Mouse (Mus musculus): ENCODE data around the gene Galnt10. TPM values are rescaled to one million over a fixed set of nuclear protein-coding genes. Genes with fewer than 3 reads are reported as not detected.

The Galnt10 gene
- total and polyA plus RNA-seq, 3 experiments: 0.07 to 0.85 TPM; not detected in 1

DNA sequence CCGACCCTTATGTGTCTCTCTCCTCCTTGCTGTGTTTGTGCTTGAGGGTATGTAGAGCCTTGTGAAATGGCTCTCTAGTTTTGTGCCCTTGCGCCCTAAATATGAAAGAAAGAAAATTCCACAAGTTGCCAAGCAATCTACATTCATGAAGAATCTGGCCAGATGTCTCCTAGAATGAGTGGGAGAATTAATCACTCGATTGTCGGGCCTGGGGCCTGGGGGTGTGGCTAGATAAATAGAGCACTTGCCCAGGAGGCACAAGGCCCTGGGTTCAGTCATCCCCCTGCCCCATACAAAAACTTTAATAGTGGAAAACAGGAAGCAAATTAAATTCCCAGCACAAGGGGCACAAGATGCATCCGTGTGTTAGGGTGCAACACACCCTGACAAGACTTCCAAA, 56.7 kb downstream of the Galnt10 start:
- Histone ChIP-seq H3K4me2 (ENCODE audit: insufficient read depth, low read depth, poor library complexity, severe bottlenecking) (no peak overlapping the region), H3K79me2 (replicated peaks; ENCODE audit: control insufficient read depth, extremely low read depth, insufficient read depth, poor library complexity, severe bottlenecking) (no peaks in the 10 kb centered on the region), H3K9me3 (replicated peaks; ENCODE audit: low read length) (peaks cover 2% of the 10 kb centered on the region), H3K9ac (ENCODE audit: insufficient read depth, low read depth) (no peak overlapping the region), H3K4me1 (ENCODE audit: control insufficient read depth in 1 of 2, insufficient read depth in 2 of 2) (no peaks in the 10 kb centered on the region), H3K36me3 (replicated peaks in 1 of 2; ENCODE audit: control insufficient read depth in 1 of 2, insufficient read depth in 1 of 2, low read length in 1 of 2) (no peaks in the 10 kb centered on the region), H3K4me3 (replicated peaks in 1 of 3; ENCODE audit: low read depth in 2 of 3, low read length in 2 of 3, poor library complexity in 1 of 3) (no peak overlapping the region), H3K27ac (ENCODE audit: insufficient read depth, low read depth) (no peak overlapping the region), H3K27me3 (replicated peaks) (peaks cover 69% of the 10 kb centered on the region)
- in situ Hi-C loops (cut with MboI; ENCODE audit: low pct_ligation_motif_present, low pct_unique_long_range_greater_than_20kb, low sequenced_read_pairs): no loop called here
- DNase-seq (ENCODE audit: extremely low read depth): no peak
- dilution Hi-C loops (cut with MboI; ENCODE audit: extremely low pct_ligation_motif_present, extremely low pct_unique_long_range_greater_than_20kb, low sequenced_read_pairs): no loop called here
- no peak for TF ChIP-seq TCF12 (IDR thresholded peaks at IDR 0.05; ENCODE audit: low read depth, low read length)
- no peak for TF ChIP-seq USF2 (conservative IDR thresholded peaks at IDR 0.05; ENCODE audit: low read depth, low read length)
- no peak for TF ChIP-seq ETS1 (conservative IDR thresholded peaks at IDR 0.05; ENCODE audit: low read depth, low read length)
- TF ChIP-seq ZMIZ1 (IDR thresholded peaks at IDR 0.05; ENCODE audit: low read depth, low read length): no peak
- no peak for TF ChIP-seq KAT2A (IDR thresholded peaks at IDR 0.05; ENCODE audit: insufficient replicate concordance, low read length)
- TF ChIP-seq USF1 (IDR thresholded peaks at IDR 0.05; ENCODE audit: low read depth, low read length): no peak
- TF ChIP-seq EP300 (IDR thresholded peaks at IDR 0.05; ENCODE audit: low read length): no peak
- TF ChIP-seq CTCF (conservative IDR thresholded peaks at IDR 0.05 in 1 of 2, IDR thresholded peaks at IDR 0.05 in 1 of 2; ENCODE audit: low read depth in 2 of 2, low read length in 2 of 2): no peak
- no peak for TF ChIP-seq TBP (conservative IDR thresholded peaks at IDR 0.05; ENCODE audit: low read depth, low read length)
- TF ChIP-seq E2F4 (IDR thresholded peaks at IDR 0.05; ENCODE audit: insufficient replicate concordance, low read depth, low read length): no peak
- TF ChIP-seq PAX5 (IDR thresholded peaks at IDR 0.05; ENCODE audit: low read length): no peak
- no peak for TF ChIP-seq MAX (IDR thresholded peaks at IDR 0.05; ENCODE audit: low read length)
- TF ChIP-seq BHLHE40 (IDR thresholded peaks at IDR 0.05; ENCODE audit: low read depth, low read length): no peak
- no peak for TF ChIP-seq IRF4 (IDR thresholded peaks at IDR 0.05; ENCODE audit: low read depth, low read length)
- TF ChIP-seq CHD1 (IDR thresholded peaks at IDR 0.05; ENCODE audit: low read depth, low read length): no peak

DNA sequence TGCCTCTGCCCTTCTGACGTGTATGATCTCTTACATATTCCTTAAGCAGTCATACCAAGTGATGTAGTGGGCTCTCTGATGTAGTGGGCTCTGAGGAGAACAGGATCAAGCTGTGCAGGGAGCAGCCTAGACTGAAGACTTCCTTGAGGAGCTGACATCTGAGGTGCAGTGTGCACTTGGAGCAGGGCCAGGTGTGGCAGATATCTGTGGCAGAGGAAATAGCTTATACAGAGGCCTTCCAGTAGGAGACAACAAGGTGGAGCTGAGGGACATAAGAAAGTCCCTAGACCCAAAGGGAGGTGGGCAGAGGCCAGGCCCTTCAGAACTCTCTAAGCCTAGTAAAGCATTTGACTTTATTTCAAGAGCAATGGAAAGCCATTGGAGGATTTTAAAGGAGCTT, 61.4 kb downstream of the Galnt10 start:
- Histone ChIP-seq H3K27ac (ENCODE audit: insufficient read depth, low read depth) (no peak overlapping the region), H3K4me1 (ENCODE audit: control insufficient read depth in 1 of 2, insufficient read depth in 2 of 2) (no peaks in the 10 kb centered on the region), H3K36me3 (replicated peaks in 1 of 2; ENCODE audit: control insufficient read depth in 1 of 2, insufficient read depth in 1 of 2, low read length in 1 of 2) (no peaks in the 10 kb centered on the region), H3K9me3 (replicated peaks; ENCODE audit: low read length) (peaks cover 13% of the 10 kb centered on the region), H3K79me2 (replicated peaks; ENCODE audit: control insufficient read depth, extremely low read depth, insufficient read depth, poor library complexity, severe bottlenecking) (no peaks in the 10 kb centered on the region), H3K4me2 (ENCODE audit: insufficient read depth, low read depth, poor library complexity, severe bottlenecking) (no peak overlapping the region), H3K4me3 (replicated peaks in 1 of 3; ENCODE audit: low read depth in 2 of 3, low read length in 2 of 3, poor library complexity in 1 of 3) (no peak overlapping the region), H3K27me3 (replicated peaks) (peaks cover 60% of the 10 kb centered on the region), H3K9ac (ENCODE audit: insufficient read depth, low read depth) (no peak overlapping the region)
- in situ Hi-C loops (cut with MboI; ENCODE audit: low pct_ligation_motif_present, low pct_unique_long_range_greater_than_20kb, low sequenced_read_pairs) (no loop called here), dilution Hi-C loops (cut with MboI; ENCODE audit: extremely low pct_ligation_motif_present, extremely low pct_unique_long_range_greater_than_20kb, low sequenced_read_pairs) (no loop called here)
- no peak for TF ChIP-seq ZMIZ1 (IDR thresholded peaks at IDR 0.05; ENCODE audit: low read depth, low read length)
- TF ChIP-seq MAX (IDR thresholded peaks at IDR 0.05; ENCODE audit: low read length): no peak
- TF ChIP-seq PAX5 (IDR thresholded peaks at IDR 0.05; ENCODE audit: low read length): no peak
- TF ChIP-seq TBP (conservative IDR thresholded peaks at IDR 0.05; ENCODE audit: low read depth, low read length): no peak
- no peak for TF ChIP-seq CHD1 (IDR thresholded peaks at IDR 0.05; ENCODE audit: low read depth, low read length)
- no peak for TF ChIP-seq IRF4 (IDR thresholded peaks at IDR 0.05; ENCODE audit: low read depth, low read length)
- TF ChIP-seq KAT2A (IDR thresholded peaks at IDR 0.05; ENCODE audit: insufficient replicate concordance, low read length): no peak
- no peak for TF ChIP-seq NELFE (IDR thresholded peaks at IDR 0.05; ENCODE audit: low read depth, low read length)
- no peak for TF ChIP-seq MAZ (IDR thresholded peaks at IDR 0.05; ENCODE audit: low read depth, low read length)
- TF ChIP-seq EP300 (IDR thresholded peaks at IDR 0.05; ENCODE audit: low read length): no peak
- TF ChIP-seq MYC (IDR thresholded peaks at IDR 0.05; ENCODE audit: low read depth, low read length): no peak
- no peak for DNase-seq (ENCODE audit: extremely low read depth)
